Mouse (Mus musculus) frontal cortex, adult 2 months (tissue): ENCODE results near the gene Kcnc4. TPM values are rescaled to one million over a fixed set of nuclear protein-coding genes. Genes with fewer than 3 reads are reported as not detected.

Source experiments
- DNase-seq, 2 experiments: peaks; one replicate each; pipeline ENCODE4 v3.0.0; 2022; ENCODE audit warnings: low spot score in 1 of 2; ENCODE audit errors: extremely low spot score in 1 of 2
- polyA plus RNA-seq: library from polyadenylated mRNA; depleted of rRNA; stranded (reverse); fragments of >200 nt; gene quantifications from 2 replicates; pipeline ENCODE4 v1.2.3, GENCODE M21; 2012; rRNA removed

Gene Kcnc4
- polyA plus RNA-seq, 1 experiment, result 50.1 TPM

DNA sequence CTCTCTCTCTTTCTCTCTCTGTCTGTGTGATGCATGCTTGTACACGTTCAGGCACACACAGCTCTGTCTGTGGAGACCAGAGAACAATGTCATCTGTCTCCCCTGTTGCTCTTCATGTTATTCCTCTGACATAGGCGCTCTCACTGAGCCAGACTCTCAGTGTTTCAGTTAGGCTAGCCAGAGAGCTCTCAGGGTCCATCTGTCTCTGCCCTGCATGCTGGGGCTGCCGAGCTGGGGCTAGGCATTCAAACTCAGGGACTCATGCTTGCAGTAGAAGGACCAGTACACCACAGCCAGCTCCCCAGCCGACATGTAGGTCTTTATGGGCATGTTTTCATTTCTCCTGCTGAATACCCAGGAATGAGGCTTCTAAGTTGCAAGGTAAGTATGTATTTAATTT lies 68.2 kb downstream of the Kcnc4 start:
- DNase-seq, result no peak

Other genes starting within 250 kb of the Kcnc4 start
- gene Cym, start 237.8 kb downstream of the Kcnc4 start, polyA plus RNA-seq, result 0.27 and 0.30 TPM in 2 replicates
- gene A630076J17Rik, start 228.9 kb downstream of the Kcnc4 start, polyA plus RNA-seq, result not detected in 2 replicates
- gene Prok1, start 219.8 kb downstream of the Kcnc4 start, polyA plus RNA-seq, result 0.14 and 0.42 TPM in 2 replicates
- gene Lamtor5, start 180.7 kb downstream of the Kcnc4 start, polyA plus RNA-seq, result 117 and 121 TPM in 2 replicates
- 3.3 and 3.4 TPM in 2 replicates for gene Slc16a4, start 168.3 kb downstream of the Kcnc4 start, polyA plus RNA-seq
- gene Rbm15, start 125.9 kb downstream of the Kcnc4 start, polyA plus RNA-seq, result 5.3 and 5.9 TPM in 2 replicates
- 182 and 214 TPM in 2 replicates for gene Slc6a17, start 58.5 kb upstream of the Kcnc4 start, polyA plus RNA-seq
- gene Ubl4b, start 95.5 kb upstream of the Kcnc4 start, polyA plus RNA-seq, result 0.13 and 0.26 TPM in 2 replicates
- gene Alx3, start 135.5 kb upstream of the Kcnc4 start, polyA plus RNA-seq, result 8.1 and 8.6 TPM in 2 replicates
- gene Gm10961, start 171.8 kb upstream of the Kcnc4 start, polyA plus RNA-seq, result not detected in 2 replicates
- gene Strip1, start 172.1 kb upstream of the Kcnc4 start, polyA plus RNA-seq, result 74.4 and 79.2 TPM in 2 replicates
- gene Ahcyl1, start 237.0 kb upstream of the Kcnc4 start, polyA plus RNA-seq, result 321 TPM in 2 replicates